Mouse (Mus musculus): ENCODE measurements around the gene Tacr1. TPM values are rescaled to one million over a fixed set of nuclear protein-coding genes. Genes with fewer than 3 reads are reported as not detected.

Tacr1 gene
- total and polyA plus RNA-seq, 3 experiments = not detected

- no peak for TF ChIP-seq MAFK (IDR thresholded peaks at IDR 0.05; ENCODE audit: borderline replicate concordance, low read depth, low read length)
- TF ChIP-seq MYB (IDR thresholded peaks at IDR 0.05; ENCODE audit: low read depth, low read length) = no peak
- TF ChIP-seq TBP (IDR thresholded peaks at IDR 0.05; ENCODE audit: low read depth, low read length) = no peak
- no peak for TF ChIP-seq ZC3H11A (IDR thresholded peaks at IDR 0.05; ENCODE audit: low read depth, low read length)
- TF ChIP-seq RCOR1 (IDR thresholded peaks at IDR 0.05; ENCODE audit: low read depth, low read length) = no peak
- TF ChIP-seq HCFC1 (IDR thresholded peaks at IDR 0.05; ENCODE audit: low read depth, low read length) = no peak
- no peak for TF ChIP-seq EP300 (IDR thresholded peaks at IDR 0.05; ENCODE audit: low read depth in 1 of 2, low read length in 2 of 2)
- TF ChIP-seq ZMIZ1 (IDR thresholded peaks at IDR 0.05; ENCODE audit: low read depth, low read length) = no peak
- no peak for TF ChIP-seq MYC (IDR thresholded peaks at IDR 0.05; ENCODE audit: low read depth, low read length)
- no peak for TF ChIP-seq RAD21 (IDR thresholded peaks at IDR 0.05; ENCODE audit: low read depth, low read length)
- no peak for TF ChIP-seq BHLHE40 (IDR thresholded peaks at IDR 0.05; ENCODE audit: borderline replicate concordance, low read depth, low read length)
- TF ChIP-seq SIN3A (IDR thresholded peaks at IDR 0.05; ENCODE audit: low read length) = no peak
- TF ChIP-seq MAX (IDR thresholded peaks at IDR 0.05; ENCODE audit: low read length) = no peak
- TF ChIP-seq TAL1 (IDR thresholded peaks at IDR 0.05; ENCODE audit: low read length) = no peak
- TF ChIP-seq MAZ (IDR thresholded peaks at IDR 0.05; ENCODE audit: low read depth, low read length) = no peak
- no peak for TF ChIP-seq POLR2AphosphoS2 (IDR thresholded peaks at IDR 0.05; ENCODE audit: low read length)
- TF ChIP-seq GATA1 (IDR thresholded peaks at IDR 0.05; ENCODE audit: low read depth, low read length) = no peak
- TF ChIP-seq UBTF (IDR thresholded peaks at IDR 0.05; ENCODE audit: borderline replicate concordance, insufficient read depth, low read depth, low read length) = no peak
- TF ChIP-seq NRF1 (IDR thresholded peaks at IDR 0.05; ENCODE audit: insufficient read depth, low read depth, low read length, poor library complexity, severe bottlenecking) = no peak
- Histone ChIP-seq H3K9ac (ENCODE audit: control insufficient read depth, low read depth, low read length, poor library complexity, severe bottlenecking) (no peak overlapping the region), H3K4me3 (ENCODE audit: control insufficient read depth in 1 of 2, insufficient read depth in 1 of 2, low read depth in 2 of 2, low read length in 2 of 2) (no peak overlapping the region), H3K27ac (ENCODE audit: control insufficient read depth, low read depth, low read length) (no peak overlapping the region), H3K4me1 (ENCODE audit: control insufficient read depth in 1 of 2, insufficient read depth in 2 of 2, low read length in 2 of 2) (no peaks in the 10 kb centered on the region), H3K79me2 (ENCODE audit: control insufficient read depth, insufficient read depth, low read length, poor library complexity) (no peaks in the 10 kb centered on the region), H3K9me3 (replicated peaks; ENCODE audit: insufficient read depth, low read length) (no peaks in the 10 kb centered on the region), H3K27me3 (ENCODE audit: control insufficient read depth in 1 of 2, insufficient read depth in 2 of 2, low read length in 2 of 2) (no peaks in the 10 kb centered on the region), H3K36me3 (ENCODE audit: control insufficient read depth in 1 of 2, insufficient read depth in 2 of 2, low read length in 2 of 2) (no peaks in the 10 kb centered on the region)
- DNase-seq (ENCODE audit: low read depth, low spot score) = peak; percentile 5
These were observed 61.0 kb downstream of the Tacr1 start for GRCm38 (mm10) chr6:82463171-82463570.

- Histone ChIP-seq H3K36me3 (ENCODE audit: control insufficient read depth in 1 of 2, insufficient read depth in 2 of 2, low read length in 2 of 2) (no peaks in the 10 kb centered on the region), H3K9me3 (replicated peaks; ENCODE audit: insufficient read depth, low read length) (no peaks in the 10 kb centered on the region), H3K4me3 (ENCODE audit: control insufficient read depth in 1 of 2, insufficient read depth in 1 of 2, low read depth in 2 of 2, low read length in 2 of 2) (no peak overlapping the region), H3K79me2 (ENCODE audit: control insufficient read depth, insufficient read depth, low read length, poor library complexity) (no peaks in the 10 kb centered on the region), H3K27me3 (ENCODE audit: control insufficient read depth in 1 of 2, insufficient read depth in 2 of 2, low read length in 2 of 2) (no peaks in the 10 kb centered on the region), H3K27ac (ENCODE audit: control insufficient read depth, low read depth, low read length) (no peak overlapping the region), H3K9ac (ENCODE audit: control insufficient read depth, low read depth, low read length, poor library complexity, severe bottlenecking) (no peak overlapping the region), H3K4me1 (ENCODE audit: control insufficient read depth in 1 of 2, insufficient read depth in 2 of 2, low read length in 2 of 2) (no peaks in the 10 kb centered on the region)
- TF ChIP-seq USF1 (IDR thresholded peaks at IDR 0.05; ENCODE audit: low read depth, low read length) (no peak), USF2 (IDR thresholded peaks at IDR 0.05; ENCODE audit: borderline replicate concordance in 1 of 2, insufficient read depth in 1 of 2, low read depth in 1 of 2, low read length in 2 of 2) (no peak), MYB (IDR thresholded peaks at IDR 0.05; ENCODE audit: low read depth, low read length) (no peak), KAT2A (conservative IDR thresholded peaks at IDR 0.05; ENCODE audit: low read depth, low read length) (no peak), TBP (IDR thresholded peaks at IDR 0.05; ENCODE audit: low read depth, low read length) (no peak), ETS1 (IDR thresholded peaks at IDR 0.05; ENCODE audit: low read depth, low read length) (no peak), E2F4 (IDR thresholded peaks at IDR 0.05; ENCODE audit: borderline replicate concordance, low read depth, low read length) (no peak), MAX (IDR thresholded peaks at IDR 0.05; ENCODE audit: low read length) (no peak), MEF2A (IDR thresholded peaks at IDR 0.05; ENCODE audit: extremely low read depth, insufficient replicate concordance, low read depth, low read length, poor library complexity, severe bottlenecking) (no peak), MXI1 (IDR thresholded peaks at IDR 0.05; ENCODE audit: low read depth, low read length) (no peak), POLR2AphosphoS5 (IDR thresholded peaks at IDR 0.05; ENCODE audit: borderline replicate concordance, low read depth, low read length) (no peak), CHD1 (IDR thresholded peaks at IDR 0.05; ENCODE audit: low read depth, low read length) (no peak), JUND (IDR thresholded peaks at IDR 0.05; ENCODE audit: low read depth, low read length) (no peak), CHD2 (IDR thresholded peaks at IDR 0.05; ENCODE audit: low read length) (no peak), POLR2AphosphoS2 (IDR thresholded peaks at IDR 0.05; ENCODE audit: low read length) (no peak)
- DNase-seq (ENCODE audit: low read depth, low spot score) = no peak
These were observed 72.3 kb downstream of the Tacr1 start for GRCm38 (mm10) chr6:82474477-82474876.

Measured in MEL (cell line).